Comparison of ENCODE assay signal across 8 mouse cellular contexts in the genomic region with DNA sequence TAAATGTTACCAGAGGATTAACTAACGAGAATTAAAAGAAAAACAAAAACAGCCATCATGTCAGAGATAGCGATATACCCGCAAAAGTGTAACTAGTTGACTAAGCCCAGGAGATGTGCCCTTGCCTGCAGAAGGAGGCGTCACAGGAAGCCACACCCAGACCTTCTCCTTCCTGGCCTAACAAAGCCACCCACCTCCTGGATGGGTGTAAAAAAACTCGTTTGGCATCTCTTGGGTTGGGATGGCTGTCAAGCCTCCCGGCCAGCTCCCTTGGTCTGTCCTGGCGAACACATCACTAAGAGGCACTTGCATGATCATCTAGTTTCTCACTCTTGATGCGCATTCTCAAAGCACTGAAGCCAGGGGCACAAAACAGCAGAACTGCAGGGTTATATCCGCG. TPM values are rescaled to one million over a fixed set of nuclear protein-coding genes. Genes with fewer than 3 reads are reported as not detected.
DNase-seq lines count a peak whose midpoint lies in the region; ATAC-seq and TF ChIP-seq lines count a peak whose summit lies in the region.

No protein-coding gene starts in this region.

- no peak overlapping the region for H3K4me3 ChIP-seq in kidney, embryonic 14.5 days (ENCODE audit: low read length)
- H3K4me3 ChIP-seq in MEL (ENCODE audit: control insufficient read depth in 1 of 2, insufficient read depth in 1 of 2, low read depth in 2 of 2, low read length in 2 of 2) = peak overlapping the region; percentile 78 to 86

- peak; percentile 45 for DNase-seq in kidney, adult 18-20 months
- peak; percentile 86 for DNase-seq in MEL (ENCODE audit: low read depth, low spot score)
- DNase-seq in heart, adult 9 months (ENCODE audit: low spot score in 2 of 2) = peak; percentile 63 to 76
- peak; percentile 52 for DNase-seq in kidney, postnatal 14 days
- peak; percentile 22 for DNase-seq in skeletal muscle tissue, adult 2 months (ENCODE audit: low read depth, low spot score)
- no peak for DNase-seq in right cerebral cortex, adult 18-20 months
- no peak for DNase-seq in yolk sac, embryonic 10.5 days (ENCODE audit: low spot score)

- H3K9ac ChIP-seq in kidney, embryonic 14.5 days (ENCODE audit: low read depth, low read length) = no peak overlapping the region
- H3K9ac ChIP-seq in MEL (ENCODE audit: control insufficient read depth, low read depth, low read length, poor library complexity, severe bottlenecking) = peak overlapping the region; percentile 71

- TF ChIP-seq EP300 in MEL (IDR thresholded peaks at IDR 0.05; ENCODE audit: low read depth in 1 of 2, low read length in 2 of 2) = no peak

- H3K9me3 ChIP-seq in kidney, embryonic 14.5 days (ENCODE audit: control insufficient read depth, low read length) = no peaks in the 10 kb centered on the region
- no peaks in the 10 kb centered on the region for H3K9me3 ChIP-seq in MEL (replicated peaks; ENCODE audit: insufficient read depth, low read length)

- 55% methylated on average over 10 of the region's 10 CpGs for WGBS in kidney, embryonic 14.5 days

- peaks cover 4% of the 10 kb centered on the region; the same call in 1 of the 2 replicates for H3K79me2 ChIP-seq in MEL (ENCODE audit: control insufficient read depth, insufficient read depth, low read length, poor library complexity)

- no peak for ATAC-seq in kidney, embryonic 14.5 days (ENCODE audit: low FRiP score, low TSS enrichment)

- peak; percentile 29 to 51; a peak in 2 of 4 replicates for TF ChIP-seq POLR2A in MEL (IDR thresholded peaks at IDR 0.05; ENCODE audit: control insufficient read depth in 1 of 2, insufficient read depth in 1 of 2, low read depth in 1 of 2, low read length in 2 of 2, poor library complexity in 1 of 2)

- no peak overlapping the region for H3K4me2 ChIP-seq in kidney, embryonic 14.5 days (replicated peaks; ENCODE audit: low read depth, low read length)

- no peaks in the 10 kb centered on the region for H3K36me3 ChIP-seq in kidney, embryonic 14.5 days (ENCODE audit: control insufficient read depth, insufficient read depth, low read length)
- H3K36me3 ChIP-seq in MEL (ENCODE audit: control insufficient read depth in 1 of 2, insufficient read depth in 2 of 2, low read length in 2 of 2) = peaks cover 0 to 13% of the 10 kb centered on the region in 2 experiments; a peak in 2 of 4 replicates

- no peak for TF ChIP-seq RAD21 in MEL (IDR thresholded peaks at IDR 0.05; ENCODE audit: low read depth, low read length)

- peaks cover 5% of the 10 kb centered on the region; the same call in 1 of the 2 replicates for H3K4me1 ChIP-seq in kidney, embryonic 14.5 days (ENCODE audit: control insufficient read depth, insufficient read depth, low read length)
- H3K4me1 ChIP-seq in MEL (ENCODE audit: control insufficient read depth in 1 of 2, insufficient read depth in 2 of 2, low read length in 2 of 2) = peaks cover 6 to 10% of the 10 kb centered on the region in 2 experiments

- no peak for TF ChIP-seq CTCF in MEL (IDR thresholded peaks at IDR 0.05 in 2 of 3, conservative IDR thresholded peaks at IDR 0.05 in 1 of 3; ENCODE audit: control insufficient read depth in 1 of 3, insufficient read depth in 1 of 3, low read depth in 2 of 3, low read length in 3 of 3, poor library complexity in 1 of 3, severe bottlenecking in 1 of 3)

- no peaks in the 10 kb centered on the region for H3K27me3 ChIP-seq in kidney, embryonic 14.5 days (ENCODE audit: control insufficient read depth, insufficient read depth, low read length)
- H3K27me3 ChIP-seq in MEL (ENCODE audit: control insufficient read depth in 1 of 2, insufficient read depth in 2 of 2, low read length in 2 of 2) = no peaks in the 10 kb centered on the region

- H3K27ac ChIP-seq in kidney, embryonic 14.5 days (ENCODE audit: low read depth, low read length) = no peak overlapping the region
- peak overlapping the region; percentile 90 for H3K27ac ChIP-seq in MEL (ENCODE audit: control insufficient read depth, low read depth, low read length)

TF ChIP-seq in MEL, 35 proteins besides CTCF, POLR2A, EP300 and RAD21:
- TF ChIP-seq MXI1 (IDR thresholded peaks at IDR 0.05; ENCODE audit: low read depth, low read length) (peak; percentile 18; the same call in 1 of the 2 replicates), ZNF384 (IDR thresholded peaks at IDR 0.05; ENCODE audit: low read depth, low read length) (peak; percentile 77), TAL1 (IDR thresholded peaks at IDR 0.05; ENCODE audit: low read length) (no peak), CHD1 (IDR thresholded peaks at IDR 0.05; ENCODE audit: low read depth, low read length) (peak; percentile 15; the same call in 1 of the 2 replicates), SIN3A (IDR thresholded peaks at IDR 0.05; ENCODE audit: low read length) (peak; percentile 41), TCF12 (IDR thresholded peaks at IDR 0.05; ENCODE audit: low read depth, low read length) (no peak)

RNA-seq across cellular contexts. Expression of a gene that starts 34.0 kb away (rescaled TPM):
- polyA plus RNA-seq in kidney, embryonic 14.5 days (2014; fragmentation: Nextera tagmentation; extraction: Ambion mirVana) = 155 and 177 TPM in 2 replicates
- 45.3 and 45.6 TPM in 2 replicates for total RNA-seq in MEL (2012; rRNA removed)
- 10 to 100 TPM in 1 of 2 experiments, not detected in 1; 33.5 TPM for polyA plus RNA-seq in MEL (2012; ENCODE audit: insufficient read depth in 1 of 2, insufficient read length in 2 of 2, low read depth in 1 of 2, low replicate concordance in 2 of 2, missing spikeins in 1 of 2)

Comparison
In these comparisons a context has a peak if more than half of its experiments do, and no peak if none do; other contexts are left out.
1. DNase-seq: peak in kidney, adult 18-20 months (single experiment), MEL (single experiment), heart, adult 9 months (2 of 2), kidney, postnatal 14 days (single experiment) and skeletal muscle tissue, adult 2 months (single experiment); none in right cerebral cortex, adult 18-20 months (single experiment) and yolk sac, embryonic 10.5 days (single experiment).